Mouse (Mus musculus): ENCODE results near the gene Aym1.

DNA sequence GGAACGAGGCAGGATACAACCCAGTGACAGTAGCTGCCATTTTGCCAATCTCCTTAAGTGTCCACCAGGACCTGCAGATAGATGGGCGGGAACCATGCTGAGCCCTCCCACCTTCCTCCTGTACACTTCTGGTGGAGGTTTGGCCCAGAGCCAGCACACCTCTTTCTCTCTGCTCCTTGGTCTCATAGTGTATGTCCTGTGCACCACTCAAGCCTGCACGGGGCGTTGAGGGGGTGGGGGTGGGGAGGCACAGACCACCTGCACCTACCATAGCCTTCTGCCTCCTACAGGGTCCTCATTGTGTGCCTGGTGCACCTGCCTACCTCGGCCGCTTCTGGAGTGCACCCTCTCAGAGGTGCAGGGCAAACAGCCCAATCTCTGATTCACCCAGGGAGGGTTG is 4.5 kb upstream of the Aym1 start:
- no peak for TF ChIP-seq CTCF (IDR thresholded peaks at IDR 0.05; ENCODE audit: extremely low read depth, insufficient read length, insufficient replicate concordance, low read depth, low read length)
- TF ChIP-seq POLR2A (IDR thresholded peaks at IDR 0.05; ENCODE audit: low read depth, low read length), result no peak
